Mouse (Mus musculus): Measurements from ENCODE around the gene Pim1. TPM values are rescaled to one million over a fixed set of nuclear protein-coding genes. Genes with fewer than 3 reads are reported as not detected.
"Not testable (repeated sequence)": the region's sequence is repeated elsewhere in the genome, so short reads cannot be mapped to it uniquely, and the experiment has no call there.

The Pim1 gene
- total RNA-seq (2021), result 10 to 100 TPM; 22.1 to 32.7 TPM

- intact Hi-C loops (cut with DNase I), result loop anchor here (2.0 kb wide), 1 partner anchor 32 kb away; no protein-coding TSS in a partner anchor
- no peak for DNase-seq (ENCODE audit: low spot score)
Observed at GRCm38 (mm10) chr17:29490713-29491581, at the start of gene Pim1. Gene Pim1, plus strand, starts transcription at chr17:29490753.

DNA sequence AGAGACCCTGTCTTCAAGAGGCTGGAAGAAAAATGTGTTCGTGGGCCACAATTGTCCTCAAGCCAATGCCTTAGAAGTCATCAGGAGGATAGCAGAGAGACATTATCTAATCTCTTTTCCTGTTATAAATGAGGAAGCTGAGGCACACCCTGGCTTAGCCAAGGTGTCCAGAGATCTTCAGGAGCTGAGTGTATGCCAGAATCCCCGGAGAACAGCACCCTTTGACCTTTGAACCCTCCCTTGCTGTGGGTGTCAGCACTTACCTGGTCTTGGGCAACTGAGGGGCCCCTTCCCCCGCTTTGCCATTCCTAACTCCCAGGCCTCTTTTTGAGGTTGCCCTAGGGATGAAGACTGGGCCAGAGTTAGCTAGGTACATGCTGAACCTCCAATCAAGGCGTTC is 49.0 kb upstream of the Pim1 start:
- intact Hi-C loops (cut with DNase I), result no loop called here
- no peak for DNase-seq (ENCODE audit: low spot score)

DNA sequence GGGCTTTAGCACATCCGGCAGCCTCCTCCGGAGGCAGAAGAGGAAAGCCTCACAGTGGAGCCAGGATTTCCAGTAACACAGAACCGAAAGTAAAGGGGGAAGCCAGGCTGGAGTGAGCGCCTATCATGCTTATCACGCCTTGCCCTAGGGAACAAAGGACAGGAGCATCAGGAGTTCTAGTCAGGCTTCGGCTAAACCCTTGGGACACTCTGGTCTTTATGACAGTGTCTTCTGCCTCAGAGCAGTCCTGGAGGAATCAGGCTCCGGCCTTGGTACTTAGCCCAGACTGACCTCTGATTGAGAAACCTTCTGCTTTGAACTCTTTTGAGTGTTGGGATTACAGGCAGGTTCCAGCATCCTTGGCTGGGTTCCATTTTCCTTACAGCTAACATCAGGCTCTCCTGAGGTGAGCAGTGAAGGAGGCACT is 48.4 kb upstream of the Pim1 start:
- DNase-seq (ENCODE audit: low spot score), result no peak
- intact Hi-C loops (cut with DNase I), result no loop called here

DNA sequence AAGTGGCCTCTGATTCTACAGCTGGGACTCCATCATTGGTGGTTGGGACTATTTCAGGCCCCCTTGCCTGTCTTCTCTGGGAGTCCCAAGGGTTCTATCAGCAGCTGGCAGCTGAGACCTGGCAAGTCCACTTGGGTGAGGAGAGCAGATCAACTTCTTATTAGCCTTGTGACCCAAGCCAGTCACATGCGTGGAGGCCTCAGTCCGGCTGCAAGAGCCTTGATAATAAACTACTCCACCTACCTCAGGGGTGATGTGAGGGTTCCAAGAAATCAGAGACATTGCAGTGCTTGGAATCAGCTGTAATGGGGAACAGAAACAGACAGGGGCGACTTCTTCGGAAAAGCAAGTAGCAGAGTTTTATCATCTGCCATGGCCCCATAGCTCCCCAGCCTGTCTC is 46.8 kb upstream of the Pim1 start:
- intact Hi-C loops (cut with DNase I), result no loop called here
- DNase-seq (ENCODE audit: low spot score), result no peak

DNA sequence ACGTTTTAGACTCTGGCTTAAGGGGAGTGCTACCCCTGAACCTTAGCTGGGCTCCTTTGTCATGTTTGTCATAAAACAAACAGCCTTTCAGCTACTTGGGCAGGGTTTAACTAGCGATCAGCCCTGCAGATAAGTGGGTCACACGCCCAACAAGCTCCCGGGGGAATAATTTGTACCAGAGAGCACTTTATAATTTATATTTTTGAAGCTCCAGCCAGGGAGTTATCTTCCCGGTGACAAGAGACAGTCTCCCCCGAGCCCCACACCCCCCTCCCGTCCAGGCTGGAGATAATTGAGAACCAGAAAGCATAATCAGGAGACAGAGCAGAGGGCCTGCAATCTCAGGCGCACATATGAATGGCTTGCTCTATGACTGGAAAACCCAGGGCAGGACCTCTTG is 45.5 kb upstream of the Pim1 start:
- intact Hi-C loops (cut with DNase I), result no loop called here

GRCm38 (mm10) chr17:29447323-29447722 is 43.2 kb upstream of the Pim1 start:
- intact Hi-C loops (cut with DNase I), result no loop called here
- DNase-seq (ENCODE audit: low spot score), result no peak

More for the DNA sequence above, 45.5 kb upstream of the Pim1 start:
- no peak for DNase-seq (ENCODE audit: low spot score)

DNA sequence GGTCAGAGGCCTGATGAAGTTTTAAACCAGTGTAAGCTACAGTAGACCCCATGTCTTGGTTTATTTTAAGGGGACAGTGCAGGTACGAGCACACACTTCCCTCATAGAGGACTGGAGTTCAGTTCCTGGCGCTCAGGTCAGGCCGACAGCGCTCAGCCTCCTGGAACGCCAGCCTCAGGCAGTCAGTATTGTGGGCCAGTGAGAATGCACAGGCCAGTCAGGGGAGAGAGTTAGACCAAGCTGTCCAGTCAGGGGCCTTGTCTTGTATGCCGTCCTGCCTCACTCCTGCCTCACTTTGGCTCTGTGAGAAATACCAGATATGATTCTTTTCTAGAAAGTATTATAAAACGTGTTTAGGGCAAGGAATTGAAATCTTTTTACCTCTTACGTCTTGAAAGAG is 42.5 kb upstream of the Pim1 start:
- intact Hi-C loops (cut with DNase I), result no loop called here
- DNase-seq (ENCODE audit: low spot score), result no peak

DNA sequence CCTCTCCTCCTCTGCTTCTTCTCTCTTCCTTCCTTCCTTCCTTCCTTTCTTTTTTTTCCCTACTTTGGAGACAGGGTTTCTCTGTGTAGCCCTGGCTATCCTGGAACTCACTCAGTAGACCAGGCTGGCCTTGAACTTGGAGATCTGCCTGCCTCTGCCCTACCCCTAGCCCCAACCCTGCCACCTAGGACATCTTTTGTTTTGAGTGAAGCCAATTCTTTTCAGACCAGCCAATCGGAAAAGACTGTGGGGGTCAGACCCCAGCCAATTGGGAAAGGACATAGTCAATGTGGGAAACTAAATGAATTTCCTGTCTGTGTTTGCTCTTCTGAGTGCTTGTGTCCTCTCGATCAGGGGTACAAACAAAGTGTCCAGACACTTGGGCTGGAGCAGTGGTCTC is 42.0 kb upstream of the Pim1 start:
- intact Hi-C loops (cut with DNase I), result no loop called here
- DNase-seq (ENCODE audit: low spot score), result no peak

DNA sequence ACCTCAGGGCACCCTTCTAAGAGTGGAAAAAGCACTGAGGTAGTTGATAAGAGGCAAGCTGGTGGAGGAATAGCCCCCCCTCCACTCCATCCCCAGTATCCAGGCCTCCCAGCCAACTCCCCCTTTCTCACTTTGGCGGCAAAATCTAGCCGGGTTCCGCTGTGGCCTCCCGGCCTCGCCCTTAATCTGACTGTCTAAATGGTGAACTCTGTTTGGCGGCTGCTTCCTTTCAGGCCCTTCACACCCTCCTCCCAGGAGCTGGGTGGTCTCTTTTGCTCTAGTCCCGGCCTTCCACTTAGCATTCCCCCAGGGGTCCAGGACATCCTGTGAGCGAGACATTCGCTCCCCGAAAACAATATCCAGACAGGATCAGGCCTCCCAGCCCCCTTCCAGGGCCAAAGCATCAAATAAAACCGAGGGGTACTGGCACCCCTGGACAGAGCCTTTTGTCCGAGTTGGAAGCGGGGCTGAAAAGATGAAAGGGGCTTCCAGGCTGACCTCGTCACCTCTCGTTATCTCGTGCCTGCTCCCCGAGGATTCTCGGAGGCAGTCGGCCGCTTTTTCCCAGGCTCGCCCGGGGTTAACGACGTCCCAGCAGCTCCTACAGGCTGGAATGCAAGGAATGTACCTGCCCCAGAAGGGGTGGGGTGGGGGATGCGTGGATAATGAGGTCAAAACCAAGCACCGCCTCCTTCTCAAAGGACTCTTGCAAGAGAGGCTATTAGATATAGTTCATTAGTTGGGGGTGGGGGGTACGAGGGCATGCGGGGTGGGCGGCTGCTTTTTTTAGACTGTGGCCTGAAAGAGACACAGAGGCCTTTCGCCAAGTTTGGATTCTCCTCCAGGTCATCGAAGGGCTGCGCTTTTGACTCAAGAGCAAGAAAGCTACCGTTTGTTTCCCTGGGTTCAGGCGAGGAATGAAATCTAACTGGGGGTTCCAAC is 39.4 kb upstream of the Pim1 start:
- intact Hi-C loops (cut with DNase I), result no loop called here
- no peak for DNase-seq (ENCODE audit: low spot score)

- intact Hi-C loops (cut with DNase I), result no loop called here
Observed at GRCm38 (mm10) chr17:29451841-29452210, 38.7 kb upstream of the Pim1 start.

DNA sequence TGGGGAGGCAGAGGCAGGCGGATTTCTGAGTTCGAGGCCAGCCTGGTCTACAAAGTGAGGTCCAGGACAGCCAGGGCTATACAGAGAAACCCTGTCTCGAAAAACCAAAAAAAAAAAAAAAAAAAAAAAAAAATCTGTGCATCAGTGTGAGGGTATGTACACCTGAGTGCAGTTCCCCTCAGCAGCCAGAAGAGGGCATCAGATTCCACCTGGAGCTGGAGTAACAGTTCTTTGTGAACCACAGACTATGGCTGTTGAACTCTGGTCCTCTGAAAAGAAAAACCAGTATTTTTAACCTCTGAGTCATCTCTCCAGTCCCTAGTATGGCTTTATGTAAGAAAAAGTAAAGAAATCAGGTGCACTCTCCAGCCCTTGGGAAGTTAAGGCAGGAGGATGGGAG is 36.4 kb upstream of the Pim1 start:
- DNase-seq (ENCODE audit: low spot score); intact Hi-C loops (cut with DNase I): not testable (repeated sequence)

More at GRCm38 (mm10) chr17:29451841-29452210, 38.7 kb upstream of the Pim1 start:
- DNase-seq (ENCODE audit: low spot score), result no peak

GRCm38 (mm10) chr17:29455411-29456120 is 35.0 kb upstream of the Pim1 start:
- DNase-seq (ENCODE audit: low spot score), result no peak
- intact Hi-C loops (cut with DNase I), result loop anchor here (5.0 kb wide), 1 partner anchor 33 kb away; no protein-coding TSS in a partner anchor

DNA sequence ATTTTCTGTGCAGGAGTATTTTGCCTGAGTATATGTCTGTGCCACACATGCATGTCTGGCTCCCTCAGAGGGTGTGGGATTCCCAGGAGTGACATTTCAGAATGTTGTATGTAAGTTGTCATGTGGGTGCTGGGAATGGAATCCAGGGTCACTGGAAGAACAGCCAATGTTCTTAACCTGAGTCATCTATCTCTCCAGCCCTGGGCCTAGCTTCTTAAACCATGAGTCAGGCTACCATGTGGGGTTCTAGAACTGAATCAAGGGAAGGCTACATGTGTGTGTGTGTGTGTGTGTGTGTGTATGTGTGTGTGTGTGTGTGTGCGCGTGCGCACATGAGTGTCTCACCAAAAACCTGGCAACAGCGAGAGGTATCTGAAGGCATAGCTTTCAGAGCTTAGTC is 34.1 kb upstream of the Pim1 start:
- intact Hi-C loops (cut with DNase I), result loop anchor here (5.0 kb wide), 1 partner anchor 34 kb away; no protein-coding TSS in a partner anchor
- DNase-seq (ENCODE audit: low spot score), result no peak

DNA sequence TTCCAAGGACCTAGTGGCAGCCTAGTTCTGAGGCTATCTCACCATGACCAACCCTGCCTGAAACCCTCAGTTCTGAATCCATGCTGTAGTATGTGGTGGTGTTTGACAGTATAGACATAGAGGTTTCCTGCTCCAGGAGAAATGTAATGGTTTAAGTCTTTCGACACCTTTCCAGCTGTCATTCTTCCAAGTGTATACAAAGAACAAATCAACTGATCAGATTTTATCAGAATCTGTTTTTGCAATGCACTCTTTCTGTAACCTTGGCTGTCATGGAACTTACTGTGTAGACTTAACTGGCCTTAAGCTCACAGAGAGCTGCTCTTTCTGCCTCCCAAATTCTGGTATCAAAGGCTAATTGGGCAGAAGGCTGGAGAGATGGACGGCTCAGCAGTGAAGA is 33.6 kb upstream of the Pim1 start:
- intact Hi-C loops (cut with DNase I), result loop anchor here (5.0 kb wide), 1 partner anchor 35 kb away; no protein-coding TSS in a partner anchor
- DNase-seq (ENCODE audit: low spot score), result no peak

DNA sequence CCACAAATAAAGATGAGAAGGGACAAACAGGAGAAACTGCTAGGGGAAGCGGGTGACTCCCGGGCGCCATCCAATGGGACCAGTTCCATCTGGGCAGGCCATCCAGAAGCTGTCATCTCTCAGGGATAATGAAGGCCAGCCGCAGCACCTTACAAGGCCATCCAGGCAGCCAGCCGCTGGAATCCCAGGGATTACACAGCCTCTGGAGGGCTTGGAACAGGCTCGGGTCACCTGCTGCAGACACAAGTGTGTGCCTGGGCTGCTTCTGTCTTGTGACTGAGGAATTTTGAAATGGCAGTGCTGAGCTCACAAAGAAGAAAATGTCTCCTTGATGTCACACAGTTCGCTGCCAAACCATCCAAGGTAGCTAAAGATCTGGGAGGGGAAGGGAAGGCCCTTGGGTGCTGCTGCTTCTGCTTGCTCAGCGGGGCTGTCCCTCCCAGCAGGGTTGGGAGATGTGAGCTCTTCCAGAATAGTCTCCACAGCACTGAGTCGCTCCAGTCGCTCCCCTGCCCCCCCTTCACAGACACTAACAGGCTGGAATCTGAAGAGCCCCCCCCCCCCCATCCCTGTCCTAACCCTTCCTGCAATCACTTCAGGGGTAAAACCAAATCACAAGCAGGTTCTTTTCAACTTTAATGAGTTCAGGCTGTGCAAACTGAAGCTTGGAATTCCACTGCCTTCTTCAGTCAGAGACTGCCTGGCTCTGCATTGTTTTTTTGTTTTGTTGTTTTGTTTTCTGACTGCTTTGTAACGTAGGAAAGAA is 32.6 kb upstream of the Pim1 start:
- DNase-seq (ENCODE audit: low spot score), result peak; percentile 62
- intact Hi-C loops (cut with DNase I), result loop anchor here (2.0 to 5.0 kb wide), 2 partner anchors 33 to 36 kb away; partner anchors contain the start of gene Pim1

GRCm38 (mm10) chr17:29459321-29460118 is 31.0 kb upstream of the Pim1 start:
- intact Hi-C loops (cut with DNase I), result loop anchor here (2.0 to 5.0 kb wide), 2 partner anchors 31 to 37 kb away; partner anchors contain the start of gene Pim1
- peak; percentile 35 for DNase-seq (ENCODE audit: low spot score)

GRCm38 (mm10) chr17:29460119-29460505 is 30.4 kb upstream of the Pim1 start:
- intact Hi-C loops (cut with DNase I), result no loop called here
- no peak for DNase-seq (ENCODE audit: low spot score)

- no peak for DNase-seq (ENCODE audit: low spot score)
- intact Hi-C loops (cut with DNase I), result no loop called here
Observed at GRCm38 (mm10) chr17:29463627-29464026, 26.9 kb upstream of the Pim1 start.
